Mouse (Mus musculus) kidney, adult 11 months (tissue): Measurements from ENCODE around the gene Mak.

Source experiments
- DNase-seq: peaks from one replicate; pipeline ENCODE4 v3.0.0; 2022

Mak gene

DNA sequence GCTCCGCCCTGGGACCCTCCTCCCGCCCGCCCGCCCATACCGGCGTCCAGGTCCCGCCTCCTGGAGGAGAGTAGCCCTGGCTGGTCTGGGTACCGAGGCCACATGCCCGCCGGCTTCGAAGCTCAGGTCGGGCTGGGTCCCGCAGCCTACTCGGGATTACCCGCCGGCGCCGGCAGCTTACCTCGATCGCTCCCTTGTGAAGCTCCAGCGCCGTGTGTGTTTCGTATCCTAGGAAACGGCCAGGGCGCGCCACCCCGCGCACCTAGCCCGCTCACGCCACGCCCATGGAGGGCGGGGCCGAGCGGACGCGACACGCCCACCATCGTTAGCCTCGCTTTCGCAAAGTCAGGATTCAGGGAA lies at the start of gene Mak:
TSS of gene Mak (minus strand) at position 286 of the 360 bp plus-strand sequence.
- DNase-seq: peak; percentile 58

DNA sequence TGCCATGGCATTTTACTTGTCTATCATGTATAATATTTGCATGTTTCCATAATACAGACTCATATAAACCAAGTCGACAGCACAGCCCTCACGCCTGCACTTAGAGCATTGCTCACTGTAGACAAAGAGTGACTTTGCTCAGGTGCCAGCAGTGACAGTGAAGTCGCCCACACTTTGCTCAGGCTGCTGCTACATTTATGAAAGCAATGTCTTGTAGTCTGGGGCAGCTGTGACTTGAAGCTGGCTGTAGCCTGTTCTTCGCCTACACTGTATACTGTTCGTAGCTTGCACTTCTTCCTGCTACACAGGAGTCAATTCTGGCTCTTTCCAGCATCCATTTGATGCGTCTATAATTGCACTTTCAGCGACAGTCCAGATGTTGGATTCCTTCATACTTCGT lies 49.6 kb upstream of the Mak start:
- no peak for DNase-seq

- DNase-seq: no peak
Observed at GRCm38 (mm10) chr13:41128326-41128725, 48.8 kb upstream of the Mak start.

DNA sequence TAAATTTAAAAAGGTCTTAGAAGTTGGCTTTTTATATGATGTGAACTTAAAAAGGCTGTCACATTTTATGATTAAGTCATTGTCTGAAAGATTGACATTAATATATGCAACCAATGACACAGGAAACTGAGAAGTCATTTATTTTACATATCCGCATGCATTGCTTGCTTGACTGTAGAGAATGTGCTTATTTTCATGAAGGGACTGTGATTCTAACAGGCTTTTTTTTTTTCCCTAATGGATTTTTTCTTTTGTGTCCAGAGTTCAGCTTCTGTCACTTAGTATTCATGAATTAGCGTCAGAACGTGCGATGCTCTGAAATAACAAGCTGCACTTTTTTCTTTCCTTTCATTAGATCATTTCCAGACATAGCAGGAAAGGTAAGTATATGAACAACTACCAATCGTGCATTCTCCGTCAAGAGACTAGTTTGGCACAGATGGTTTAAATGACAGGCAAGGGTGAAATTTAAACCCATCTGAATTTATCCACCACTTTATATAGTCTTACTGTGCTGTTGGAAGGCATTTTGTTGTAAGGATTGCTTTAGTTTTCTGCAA lies 44.2 kb upstream of the Mak start:
- DNase-seq: no peak

GRCm38 (mm10) chr13:41119152-41119945 lies 39.8 kb upstream of the Mak start:
- no peak for DNase-seq

DNA sequence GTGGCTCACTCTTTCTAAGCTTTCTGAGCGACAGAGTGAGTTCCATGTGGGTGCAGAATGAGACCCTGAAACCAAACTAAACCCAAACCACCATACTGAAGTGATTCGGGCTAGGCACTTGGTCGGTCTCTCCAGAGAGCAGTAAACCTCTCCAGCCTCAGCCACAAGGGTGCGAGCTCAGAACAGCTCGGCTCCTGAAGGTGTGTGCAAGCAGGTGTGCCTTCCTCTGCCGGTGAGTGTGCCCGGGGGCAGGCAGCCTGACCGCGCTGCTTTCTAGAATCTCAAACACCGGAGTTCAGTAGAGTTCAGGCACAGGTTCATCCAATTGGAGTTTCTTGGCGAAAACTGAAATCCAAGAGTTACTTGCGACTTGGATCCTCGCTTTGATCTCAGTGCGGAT lies 34.4 kb upstream of the Mak start, which contains the start of gene Sycp2l:
TSS of gene Sycp2l (plus strand) at position 368 of the 400 bp plus-strand sequence.
- no peak for DNase-seq

DNA sequence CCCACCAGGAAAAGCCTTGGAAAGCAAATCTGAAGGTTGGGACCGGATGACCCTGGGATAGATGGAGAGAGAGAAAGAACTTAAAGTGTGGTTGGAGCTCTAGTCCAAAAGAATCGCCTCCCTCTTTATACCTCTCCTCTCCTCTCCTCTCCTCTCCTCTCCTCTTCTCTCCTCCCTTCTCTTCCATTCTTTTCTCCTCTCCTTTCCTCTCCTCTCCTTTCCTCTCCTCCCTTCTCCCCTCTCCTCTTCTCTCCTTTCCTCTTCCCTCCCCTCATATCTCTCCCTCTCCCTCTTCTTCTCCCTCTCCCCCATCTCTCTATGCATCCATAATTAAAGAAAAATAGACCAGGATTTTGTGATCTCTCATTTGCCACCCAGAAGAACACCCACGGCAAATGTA lies 31.4 kb upstream of the Mak start, which contains the start of gene Gcm2:
TSS of gene Gcm2 (minus strand) at position 101 of the 400 bp plus-strand sequence.
- DNase-seq: no peak

DNA sequence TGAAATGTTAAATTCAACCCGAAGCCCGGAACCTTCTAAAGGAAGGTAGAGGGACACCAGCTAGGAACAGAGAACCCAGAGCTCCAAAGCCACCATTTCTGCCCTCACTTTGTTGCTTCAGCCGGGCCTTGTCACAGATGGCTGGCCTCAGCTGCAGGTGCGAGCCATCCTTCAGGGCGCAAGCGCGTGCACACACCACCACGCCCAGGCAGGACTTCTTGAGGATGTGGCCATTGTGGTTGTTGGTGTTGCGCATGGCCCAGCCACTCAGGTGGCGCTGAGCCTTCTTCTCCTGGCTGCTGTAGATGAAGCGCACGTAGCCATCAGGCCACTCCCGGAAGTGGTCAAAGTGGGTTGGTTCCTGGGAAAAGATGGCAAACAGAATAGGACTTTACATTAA lies 26.0 kb upstream of the Mak start:
- no peak for DNase-seq

GRCm38 (mm10) chr13:41103841-41104525 lies 24.5 kb upstream of the Mak start:
- no peak for DNase-seq

DNA sequence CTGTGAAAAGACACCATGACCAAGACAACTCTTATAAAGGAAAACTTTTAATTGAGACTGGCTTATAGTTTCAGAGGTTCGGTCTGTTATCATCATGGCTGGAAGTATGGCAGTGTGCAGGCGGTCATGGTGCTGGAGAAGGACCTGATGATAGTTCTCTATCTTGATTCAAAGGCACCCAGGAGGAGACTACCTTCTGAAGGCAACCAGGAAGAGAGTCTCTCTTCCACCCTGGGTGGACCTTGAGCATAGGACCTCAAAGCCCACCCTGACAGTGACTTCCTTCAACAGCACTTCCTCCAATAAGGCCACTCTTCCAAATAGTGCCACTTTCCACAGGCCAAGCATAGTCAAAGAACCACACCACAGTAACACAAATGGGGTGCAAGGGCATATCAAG lies 20.5 kb upstream of the Mak start:
- DNase-seq: no peak

GRCm38 (mm10) chr13:41098325-41098724 lies 18.8 kb upstream of the Mak start:
- DNase-seq: no peak

GRCm38 (mm10) chr13:41097324-41098058 lies 18.0 kb upstream of the Mak start:
- DNase-seq: no peak

- DNase-seq: no peak
Observed at GRCm38 (mm10) chr13:41094160-41094559, 14.7 kb upstream of the Mak start.

- no peak for DNase-seq
Observed at GRCm38 (mm10) chr13:41091271-41091670, 11.8 kb upstream of the Mak start.

GRCm38 (mm10) chr13:41088746-41089145 lies 9.2 kb upstream of the Mak start:
- DNase-seq: no peak

DNA sequence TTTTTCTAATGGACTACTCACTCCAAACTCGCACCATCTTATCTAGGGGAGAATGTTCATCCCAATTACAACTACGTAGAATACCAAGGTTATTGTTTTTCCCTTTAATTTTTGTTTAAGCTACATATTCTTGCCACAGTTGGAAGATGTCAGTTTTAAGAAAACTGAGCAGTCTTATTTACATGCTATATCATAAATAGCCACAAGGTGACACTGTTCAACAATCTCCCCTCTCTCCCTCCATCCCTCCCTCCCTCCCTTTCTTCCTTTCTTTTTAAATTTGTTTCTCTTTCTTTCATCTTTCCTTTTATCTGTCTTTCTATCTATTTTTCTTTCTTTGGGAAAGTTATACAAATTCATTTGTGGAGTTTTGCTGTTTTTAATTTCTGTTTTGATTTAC lies 5.6 kb upstream of the Mak start:
- no peak for DNase-seq

GRCm38 (mm10) chr13:41084521-41084920 lies 5.0 kb upstream of the Mak start:
- no peak for DNase-seq

DNA sequence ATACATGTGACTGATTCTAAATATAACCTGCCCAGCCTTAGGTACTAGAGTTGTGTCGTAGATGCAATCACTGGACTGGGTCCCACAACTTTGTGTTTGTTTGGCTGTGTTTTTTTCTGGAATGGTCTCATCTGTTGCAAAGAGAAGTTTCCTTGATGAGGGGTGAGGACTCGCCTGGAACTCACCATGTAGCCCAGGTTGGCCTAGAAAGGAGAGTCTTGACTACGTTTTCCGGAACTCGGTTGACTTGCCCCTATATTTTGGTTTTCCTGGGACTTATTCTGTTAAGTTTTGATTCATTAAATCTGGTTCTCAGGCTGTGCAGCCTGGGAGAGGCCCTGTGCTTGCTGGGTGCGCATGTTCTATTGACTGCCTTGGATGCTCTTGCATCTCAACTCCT lies 1.2 kb upstream of the Mak start:
- DNase-seq: no peak

GRCm38 (mm10) chr13:41079859-41080258 lies 353 bp upstream of the Mak start:
- no peak for DNase-seq

DNA sequence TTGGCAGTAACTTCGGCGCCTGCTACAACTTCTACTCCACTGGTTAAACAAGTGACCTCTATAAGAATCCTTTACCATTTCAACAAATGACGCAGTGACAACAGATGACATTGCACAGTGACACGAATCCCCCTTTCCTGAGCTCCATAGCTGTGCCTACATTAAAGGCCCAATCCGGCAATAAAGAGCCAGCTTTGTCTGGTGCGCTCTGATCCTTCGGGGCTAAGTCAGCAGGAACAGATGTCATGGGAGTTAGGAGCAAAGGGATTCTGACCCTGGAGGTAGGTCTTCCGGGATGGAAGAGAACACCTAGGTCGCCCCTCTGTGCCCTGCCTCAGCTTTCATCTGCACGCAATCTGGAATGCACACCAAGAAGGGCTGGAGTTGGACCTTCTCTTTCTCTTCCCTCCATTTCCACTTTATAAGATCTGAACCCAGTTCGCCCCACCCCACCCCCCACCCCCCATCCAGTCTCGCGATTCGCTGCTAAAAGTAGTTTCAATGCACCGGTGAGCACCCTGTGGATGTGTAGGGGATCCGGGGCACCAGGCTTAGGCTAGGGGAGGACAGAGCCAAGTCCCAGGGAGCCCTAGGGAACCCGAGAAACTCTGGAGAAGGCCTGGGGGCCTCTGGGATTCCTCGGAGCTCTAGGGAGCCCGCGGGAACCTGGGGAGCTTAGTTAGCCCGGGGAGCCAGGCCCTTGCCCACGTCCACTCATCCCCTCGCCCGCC lies 651 bp downstream of the Mak start:
- DNase-seq: no peak

DNA sequence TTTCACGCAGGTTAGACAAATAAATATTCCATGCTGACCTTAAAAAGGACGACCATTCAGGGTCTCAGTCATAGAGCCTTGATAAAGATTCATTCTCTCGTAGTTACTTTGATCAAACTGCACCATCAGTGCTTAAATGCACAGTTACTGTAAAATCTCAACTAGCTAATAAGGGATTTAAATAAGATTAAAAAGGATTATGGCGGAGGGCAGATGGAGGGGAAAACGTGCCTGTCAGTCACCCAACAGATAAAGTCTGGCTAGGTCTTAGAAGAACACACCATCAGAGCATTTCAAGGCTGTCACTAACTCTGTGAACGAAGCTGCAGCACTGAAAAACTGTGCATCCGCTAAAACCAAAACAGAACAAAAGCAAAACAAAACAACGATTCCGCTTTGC lies 1.6 kb downstream of the Mak start:
- DNase-seq: no peak

GRCm38 (mm10) chr13:41073819-41074218 lies 5.7 kb downstream of the Mak start:
- no peak for DNase-seq

- no peak for DNase-seq
Observed at GRCm38 (mm10) chr13:41071617-41072016, 7.9 kb downstream of the Mak start.
